Mouse (Mus musculus): ENCODE results near the gene Phc1. TPM values are rescaled to one million over a fixed set of nuclear protein-coding genes. Genes with fewer than 3 reads are reported as not detected.
A peak's percentile ranks its signal among the peaks of the same experiment; 100 is the strongest.

Phc1 gene
- polyA plus RNA-seq, 1 experiment from 2014 or later = 36.9 TPM

- Histone ChIP-seq H3K9ac (ENCODE audit: low read length) (no peak overlapping the region), H3K27me3 (ENCODE audit: control insufficient read depth, insufficient read depth, low read length) (no peaks in the 10 kb centered on the region), H3K4me2 (ENCODE audit: low read depth, severe bottlenecking) (no peak overlapping the region), H3K9me3 (ENCODE audit: control insufficient read depth, low read length) (no peaks in the 10 kb centered on the region), H3K4me3 (ENCODE audit: low read depth, low read length) (no peak overlapping the region), H3K36me3 (ENCODE audit: control insufficient read depth, insufficient read depth, low read length) (no peaks in the 10 kb centered on the region), H3K27ac (replicated peaks; ENCODE audit: low read depth, low read length) (no peak overlapping the region), H3K4me1 (ENCODE audit: control insufficient read depth, insufficient read depth, low read length) (peaks cover 8% of the 10 kb centered on the region; the same call in 1 of the 2 replicates)
- ATAC-seq (ENCODE audit: insufficient number of reproducible peaks, low FRiP score, low TSS enrichment, low read depth) (no peak), DNase-seq (ENCODE audit: low spot score) (no peak)
- 83% methylated on average over 12 of the region's 12 CpGs for WGBS
These were observed 35.4 kb downstream of the Phc1 start for GRCm38 (mm10) chr6:122304790-122305555.

DNA sequence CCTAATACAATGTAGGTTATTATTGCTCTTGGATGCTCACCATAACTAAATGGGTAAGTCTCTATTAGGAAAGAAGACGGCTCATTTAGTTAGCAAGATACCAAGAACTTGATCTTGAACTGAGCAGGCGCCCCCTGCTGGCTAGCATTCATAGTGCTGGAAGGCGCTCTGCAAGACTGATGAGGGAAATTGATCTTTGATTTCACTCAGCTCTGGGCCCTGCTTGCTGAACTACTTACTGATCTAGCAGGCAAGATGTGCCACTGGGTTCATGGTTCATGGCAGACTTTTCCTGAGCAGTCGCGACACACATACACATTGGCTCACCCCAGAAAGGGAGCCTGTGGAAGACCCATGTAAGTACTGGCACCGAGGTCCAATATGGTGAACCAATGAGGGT, 36.0 kb downstream of the Phc1 start:
- Histone ChIP-seq H3K9me3 (ENCODE audit: control insufficient read depth, low read length) (no peaks in the 10 kb centered on the region), H3K4me2 (ENCODE audit: low read depth, severe bottlenecking) (no peak overlapping the region), H3K4me1 (ENCODE audit: control insufficient read depth, insufficient read depth, low read length) (peaks cover 3% of the 10 kb centered on the region; the same call in 1 of the 2 replicates), H3K27me3 (ENCODE audit: control insufficient read depth, insufficient read depth, low read length) (no peaks in the 10 kb centered on the region), H3K9ac (ENCODE audit: low read length) (no peak overlapping the region), H3K27ac (replicated peaks; ENCODE audit: low read depth, low read length) (no peak overlapping the region), H3K4me3 (ENCODE audit: low read depth, low read length) (no peak overlapping the region), H3K36me3 (ENCODE audit: control insufficient read depth, insufficient read depth, low read length) (no peaks in the 10 kb centered on the region)
- no peak for ATAC-seq (ENCODE audit: insufficient number of reproducible peaks, low FRiP score, low TSS enrichment, low read depth)
- WGBS = 35% methylated on average over 6 of the region's 6 CpGs
- peak; percentile 90 for DNase-seq (ENCODE audit: low spot score)

- 79% methylated on average over 9 of the region's 9 CpGs for WGBS
- 0 out of 2 replicates have a peak overlapping the region, but pooled peaks have one; percentile 52 for H3K27ac ChIP-seq (replicated peaks; ENCODE audit: low read depth, low read length)
- peaks cover 3% of the 10 kb centered on the region; the same call in 1 of the 2 replicates for H3K4me1 ChIP-seq (ENCODE audit: control insufficient read depth, insufficient read depth, low read length)
- H3K4me2 ChIP-seq (ENCODE audit: low read depth, severe bottlenecking) = no peak overlapping the region
- 0 out of 2 replicates have a peak overlapping the region, but pooled peaks have one; percentile 22 for H3K9ac ChIP-seq (ENCODE audit: low read length)
- no peak for DNase-seq (ENCODE audit: low spot score)
- no peak for ATAC-seq (ENCODE audit: insufficient number of reproducible peaks, low FRiP score, low TSS enrichment, low read depth)
- H3K9me3 ChIP-seq (ENCODE audit: control insufficient read depth, low read length) = no peaks in the 10 kb centered on the region
- H3K4me3 ChIP-seq (ENCODE audit: low read depth, low read length) = no peak overlapping the region
- H3K27me3 ChIP-seq (ENCODE audit: control insufficient read depth, insufficient read depth, low read length) = no peaks in the 10 kb centered on the region
- H3K36me3 ChIP-seq (ENCODE audit: control insufficient read depth, insufficient read depth, low read length) = no peaks in the 10 kb centered on the region
These were observed 36.8 kb downstream of the Phc1 start for GRCm38 (mm10) chr6:122303526-122303925.

DNA sequence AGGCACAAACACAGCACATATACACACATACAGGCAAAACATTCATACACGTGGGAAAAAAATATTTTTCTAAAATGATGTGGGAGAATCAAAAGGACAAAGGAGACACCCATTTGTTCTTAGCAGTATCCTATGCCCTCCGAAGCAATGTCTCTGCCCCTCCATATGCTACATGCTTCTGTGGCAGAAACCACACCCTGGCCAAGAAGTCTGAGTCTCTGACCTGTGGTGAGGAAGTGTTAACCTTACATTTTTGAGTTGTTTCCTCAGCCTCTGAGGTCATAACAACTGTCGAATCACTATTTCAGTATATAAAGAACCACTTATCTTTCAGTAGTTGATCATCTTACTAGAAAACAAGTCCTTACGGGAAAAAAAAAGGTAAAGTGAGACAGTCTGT, 37.7 kb downstream of the Phc1 start:
- H3K27ac ChIP-seq (replicated peaks; ENCODE audit: low read depth, low read length) = no peak overlapping the region
- no peaks in the 10 kb centered on the region for H3K27me3 ChIP-seq (ENCODE audit: control insufficient read depth, insufficient read depth, low read length)
- no peaks in the 10 kb centered on the region for H3K9me3 ChIP-seq (ENCODE audit: control insufficient read depth, low read length)
- peaks cover 3% of the 10 kb centered on the region; the same call in 1 of the 2 replicates for H3K4me1 ChIP-seq (ENCODE audit: control insufficient read depth, insufficient read depth, low read length)
- ATAC-seq (ENCODE audit: insufficient number of reproducible peaks, low FRiP score, low TSS enrichment, low read depth) = no peak
- DNase-seq (ENCODE audit: low spot score) = no peak
- WGBS = 85% methylated on average over 4 of the region's 4 CpGs
- H3K4me3 ChIP-seq (ENCODE audit: low read depth, low read length) = no peak overlapping the region
- no peaks in the 10 kb centered on the region for H3K36me3 ChIP-seq (ENCODE audit: control insufficient read depth, insufficient read depth, low read length)
- H3K4me2 ChIP-seq (ENCODE audit: low read depth, severe bottlenecking) = no peak overlapping the region
- H3K9ac ChIP-seq (ENCODE audit: low read length) = no peak overlapping the region

- 84% methylated on average over 1 of the region's 1 CpGs for WGBS
- no peak for ATAC-seq (ENCODE audit: insufficient number of reproducible peaks, low FRiP score, low TSS enrichment, low read depth)
These were observed 38.2 kb downstream of the Phc1 start for GRCm38 (mm10) chr6:122302121-122302520.

GRCm38 (mm10) chr6:122299621-122300133, 40.7 kb downstream of the Phc1 start:
- ATAC-seq (ENCODE audit: insufficient number of reproducible peaks, low FRiP score, low TSS enrichment, low read depth) (no peak), DNase-seq (ENCODE audit: low spot score) (no peak)
- Histone ChIP-seq H3K36me3 (ENCODE audit: control insufficient read depth, insufficient read depth, low read length) (no peaks in the 10 kb centered on the region), H3K4me1 (ENCODE audit: control insufficient read depth, insufficient read depth, low read length) (peaks cover 3% of the 10 kb centered on the region; the same call in 1 of the 2 replicates), H3K27ac (replicated peaks; ENCODE audit: low read depth, low read length) (no peak overlapping the region), H3K9ac (ENCODE audit: low read length) (no peak overlapping the region), H3K4me3 (ENCODE audit: low read depth, low read length) (no peak overlapping the region), H3K4me2 (ENCODE audit: low read depth, severe bottlenecking) (no peak overlapping the region), H3K9me3 (ENCODE audit: control insufficient read depth, low read length) (no peaks in the 10 kb centered on the region), H3K27me3 (ENCODE audit: control insufficient read depth, insufficient read depth, low read length) (no peaks in the 10 kb centered on the region)
- WGBS = 55% methylated on average over 3 of the region's 3 CpGs

More at GRCm38 (mm10) chr6:122302121-122302520, 38.2 kb downstream of the Phc1 start:
- DNase-seq (ENCODE audit: low spot score) = no peak
- H3K27ac ChIP-seq (replicated peaks; ENCODE audit: low read depth, low read length) = no peak overlapping the region
- no peak overlapping the region for H3K4me2 ChIP-seq (ENCODE audit: low read depth, severe bottlenecking)
- H3K36me3 ChIP-seq (ENCODE audit: control insufficient read depth, insufficient read depth, low read length) = no peaks in the 10 kb centered on the region
- no peaks in the 10 kb centered on the region for H3K9me3 ChIP-seq (ENCODE audit: control insufficient read depth, low read length)
- H3K4me1 ChIP-seq (ENCODE audit: control insufficient read depth, insufficient read depth, low read length) = peaks cover 3% of the 10 kb centered on the region; the same call in 1 of the 2 replicates
- H3K4me3 ChIP-seq (ENCODE audit: low read depth, low read length) = no peak overlapping the region
- H3K27me3 ChIP-seq (ENCODE audit: control insufficient read depth, insufficient read depth, low read length) = no peaks in the 10 kb centered on the region
- no peak overlapping the region for H3K9ac ChIP-seq (ENCODE audit: low read length)

GRCm38 (mm10) chr6:122298223-122298609, 42.1 kb downstream of the Phc1 start:
- no peaks in the 10 kb centered on the region for H3K4me1 ChIP-seq (ENCODE audit: control insufficient read depth, insufficient read depth, low read length)
- WGBS = 43% methylated on average over 4 of the region's 4 CpGs
- H3K36me3 ChIP-seq (ENCODE audit: control insufficient read depth, insufficient read depth, low read length) = no peaks in the 10 kb centered on the region
- 0 out of 2 replicates have a peak overlapping the region, but pooled peaks have one; percentile 65 for H3K4me2 ChIP-seq (ENCODE audit: low read depth, severe bottlenecking)
- no peak overlapping the region for H3K4me3 ChIP-seq (ENCODE audit: low read depth, low read length)
- 0 out of 2 replicates have a peak overlapping the region, but pooled peaks have one; percentile 8 for H3K27ac ChIP-seq (replicated peaks; ENCODE audit: low read depth, low read length)
- H3K9ac ChIP-seq (ENCODE audit: low read length) = no peak overlapping the region
- DNase-seq (ENCODE audit: low spot score) (no peak), ATAC-seq (ENCODE audit: insufficient number of reproducible peaks, low FRiP score, low TSS enrichment, low read depth) (peak; percentile 38; the same call in 1 of the 2 replicates)
- no peaks in the 10 kb centered on the region for H3K9me3 ChIP-seq (ENCODE audit: control insufficient read depth, low read length)
- no peaks in the 10 kb centered on the region for H3K27me3 ChIP-seq (ENCODE audit: control insufficient read depth, insufficient read depth, low read length)

DNA sequence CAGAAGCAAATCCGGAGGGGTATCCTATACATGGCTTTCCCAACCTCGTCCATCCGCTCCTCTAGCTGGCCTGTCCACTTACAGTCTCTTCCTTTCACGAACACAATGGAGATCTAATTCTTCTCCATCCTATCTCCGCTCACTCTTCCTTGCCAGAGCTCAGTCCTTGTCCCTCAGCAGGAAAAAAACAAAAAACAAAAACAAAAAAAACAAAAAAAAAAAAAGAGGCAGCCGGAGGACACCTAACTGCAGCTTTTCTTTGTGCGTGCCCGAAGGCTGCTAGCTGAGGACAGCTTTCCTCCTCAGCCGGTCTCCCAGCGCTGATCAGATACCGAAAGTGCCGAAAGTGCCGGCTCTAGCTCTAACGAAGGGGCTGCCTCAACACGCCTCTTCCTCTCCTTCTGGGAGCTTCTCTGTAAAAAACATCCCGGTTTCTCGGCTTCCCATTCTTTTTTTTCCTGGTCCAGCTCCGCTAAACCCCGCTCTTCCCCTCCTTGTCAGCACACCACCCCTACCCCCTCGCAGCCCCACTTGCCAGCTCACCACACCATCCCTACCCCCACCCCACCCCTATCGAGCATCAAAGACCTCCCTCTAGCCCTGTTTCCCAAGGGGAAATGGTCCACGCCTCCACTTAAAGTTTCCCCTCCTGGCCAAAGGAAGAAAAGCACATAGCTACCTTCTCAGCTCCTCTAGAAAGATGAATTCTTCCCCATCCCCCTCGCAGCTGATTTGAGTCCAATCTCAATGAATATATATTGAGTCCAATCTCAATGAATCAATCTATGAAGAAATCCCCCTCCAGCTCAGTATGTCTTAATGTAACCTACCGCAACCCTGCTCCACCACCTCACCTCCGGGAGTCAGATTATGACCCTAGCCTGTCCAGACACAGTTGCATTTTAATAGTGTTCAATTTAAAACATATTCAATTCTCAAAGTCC, 42.8 kb downstream of the Phc1 start:
- peak overlapping the region; percentile 65 for H3K4me2 ChIP-seq (ENCODE audit: low read depth, severe bottlenecking)
- 6% methylated on average over 25 of the region's 25 CpGs for WGBS
- H3K9ac ChIP-seq (ENCODE audit: low read length) = peak overlapping the region; percentile 70
- H3K4me3 ChIP-seq (ENCODE audit: low read depth, low read length) = peak overlapping the region; percentile 32
- DNase-seq (ENCODE audit: low spot score) (peak; percentile 60), ATAC-seq (ENCODE audit: insufficient number of reproducible peaks, low FRiP score, low TSS enrichment, low read depth) (peak; percentile 56; the same call in 1 of the 2 replicates)
- H3K4me1 ChIP-seq (ENCODE audit: control insufficient read depth, insufficient read depth, low read length) = no peaks in the 10 kb centered on the region
- no peaks in the 10 kb centered on the region for H3K36me3 ChIP-seq (ENCODE audit: control insufficient read depth, insufficient read depth, low read length)
- no peaks in the 10 kb centered on the region for H3K27me3 ChIP-seq (ENCODE audit: control insufficient read depth, insufficient read depth, low read length)
- H3K27ac ChIP-seq (replicated peaks; ENCODE audit: low read depth, low read length) = peak overlapping the region; percentile 59
- no peaks in the 10 kb centered on the region for H3K9me3 ChIP-seq (ENCODE audit: control insufficient read depth, low read length)
